Mouse (Mus musculus): ENCODE measurements around the gene Gm20538.
A peak's percentile ranks its signal among the peaks of the same experiment; 100 is the strongest.

Gene Gm20538

GRCm38 (mm10) chr19:44552731-44553130 is at the start of gene Gm20538:
Gm20538 (minus strand) TSS chr19:44552831.
- no peak for DNase-seq (ENCODE audit: low read depth, low spot score)

GRCm38 (mm10) chr19:44594180-44594579 is 41.5 kb upstream of the Gm20538 start:
- no peak for DNase-seq (ENCODE audit: low read depth, low spot score)

GRCm38 (mm10) chr19:44591638-44592037 is 39.0 kb upstream of the Gm20538 start:
- peak; percentile 61 for DNase-seq (ENCODE audit: low read depth, low spot score)

GRCm38 (mm10) chr19:44590992-44591391 is 38.4 kb upstream of the Gm20538 start:
- DNase-seq (ENCODE audit: low read depth, low spot score): peak; percentile 67

- no peak for DNase-seq (ENCODE audit: low read depth, low spot score)
Observed at GRCm38 (mm10) chr19:44589591-44590223, 37.1 kb upstream of the Gm20538 start.

GRCm38 (mm10) chr19:44588036-44588435 is 35.4 kb upstream of the Gm20538 start:
- no peak for DNase-seq (ENCODE audit: low read depth, low spot score)

GRCm38 (mm10) chr19:44582638-44583309 is 30.1 kb upstream of the Gm20538 start:
- DNase-seq (ENCODE audit: low read depth, low spot score): peak; percentile 86

- no peak for DNase-seq (ENCODE audit: low read depth, low spot score)
Observed at GRCm38 (mm10) chr19:44582103-44582502, 29.5 kb upstream of the Gm20538 start.

- no peak for DNase-seq (ENCODE audit: low read depth, low spot score)
Observed at GRCm38 (mm10) chr19:44578038-44578437, 25.4 kb upstream of the Gm20538 start.

- DNase-seq (ENCODE audit: low read depth, low spot score): no peak
Observed at GRCm38 (mm10) chr19:44576275-44576674, 23.6 kb upstream of the Gm20538 start.

- DNase-seq (ENCODE audit: low read depth, low spot score): no peak
Observed at GRCm38 (mm10) chr19:44567763-44568162, 15.1 kb upstream of the Gm20538 start.

- DNase-seq (ENCODE audit: low read depth, low spot score): no peak
Observed at GRCm38 (mm10) chr19:44564006-44564405, 11.4 kb upstream of the Gm20538 start.

- DNase-seq (ENCODE audit: low read depth, low spot score): peak; percentile 98
Observed at GRCm38 (mm10) chr19:44562652-44563206, 10.1 kb upstream of the Gm20538 start, which contains the start of gene Hif1an. Hif1an (plus strand) TSS chr19:44562850.

- peak; percentile 94 for DNase-seq (ENCODE audit: low read depth, low spot score)
Observed at GRCm38 (mm10) chr19:44554861-44555590, 2.4 kb upstream of the Gm20538 start, which contains the start of gene Ndufb8. Ndufb8 (minus strand) TSS chr19:44555440.

- DNase-seq (ENCODE audit: low read depth, low spot score): no peak
Observed at GRCm38 (mm10) chr19:44554490-44554860, 1.8 kb upstream of the Gm20538 start.

- no peak for DNase-seq (ENCODE audit: low read depth, low spot score)
Observed at GRCm38 (mm10) chr19:44553286-44553685, 655 bp upstream of the Gm20538 start.

- DNase-seq (ENCODE audit: low read depth, low spot score): no peak
Observed at GRCm38 (mm10) chr19:44545321-44546041, 7.2 kb downstream of the Gm20538 start, which contains the start of gene Sec31b. Sec31b (minus strand) TSS chr19:44545864.

- DNase-seq (ENCODE audit: low read depth, low spot score): peak; percentile 73
Observed at GRCm38 (mm10) chr19:44544775-44545174, 7.9 kb downstream of the Gm20538 start.

- DNase-seq (ENCODE audit: low read depth, low spot score): no peak
Observed at GRCm38 (mm10) chr19:44544372-44544771, 8.3 kb downstream of the Gm20538 start.

- no peak for DNase-seq (ENCODE audit: low read depth, low spot score)
Observed at GRCm38 (mm10) chr19:44542694-44543178, 9.9 kb downstream of the Gm20538 start.

GRCm38 (mm10) chr19:44537416-44537815 is 15.2 kb downstream of the Gm20538 start:
- DNase-seq (ENCODE audit: low read depth, low spot score): no peak
